Mouse (Mus musculus): Measurements from ENCODE around the gene Prss8. TPM values are rescaled to one million over a fixed set of nuclear protein-coding genes. Genes with fewer than 3 reads are reported as not detected.
A peak's percentile ranks its signal among the peaks of the same experiment; 100 is the strongest.

The Prss8 gene
- 0.12 TPM in 1 of 2 replicates, not detected in the other for total RNA-seq (2012; rRNA removed)
- polyA plus RNA-seq (2012; ENCODE audit: insufficient read depth in 1 of 2, insufficient read length in 2 of 2, low read depth in 1 of 2, low replicate concordance in 2 of 2, missing spikeins in 1 of 2), result under 1 TPM in 1 of 2 experiments, not detected in 1; 0.21 TPM

GRCm38 (mm10) chr7:127929923-127930322 lies at the start of gene Prss8:
Gene Prss8, minus strand, starts transcription at chr7:127930104.
- H3K79me2 ChIP-seq (ENCODE audit: control insufficient read depth, insufficient read depth, low read length, poor library complexity), result no peaks in the 10 kb centered on the region
- no peak for DNase-seq (ENCODE audit: low read depth, low spot score)
- H3K4me3 ChIP-seq (ENCODE audit: control insufficient read depth in 1 of 2, insufficient read depth in 1 of 2, low read depth in 2 of 2, low read length in 2 of 2), result no peak within 1 kb of the TSS
- no peaks in the 10 kb centered on the region for H3K27me3 ChIP-seq (ENCODE audit: control insufficient read depth in 1 of 2, insufficient read depth in 2 of 2, low read length in 2 of 2)
- H3K9ac ChIP-seq (ENCODE audit: control insufficient read depth, low read depth, low read length, poor library complexity, severe bottlenecking), result peak within 1 kb of the TSS; percentile 28; the same call in 1 of the 2 replicates
- H3K27ac ChIP-seq (ENCODE audit: control insufficient read depth, low read depth, low read length), result peak within 1 kb of the TSS; percentile 16; the same call in 1 of the 2 replicates
- peak; percentile 53 for TF ChIP-seq ZNF384 (IDR thresholded peaks at IDR 0.05; ENCODE audit: low read depth, low read length)
- TF ChIP-seq RAD21 (IDR thresholded peaks at IDR 0.05; ENCODE audit: low read depth, low read length), result no peak
- no peak for TF ChIP-seq ELF1 (IDR thresholded peaks at IDR 0.05; ENCODE audit: low read depth, low read length)
- TF ChIP-seq MYB (IDR thresholded peaks at IDR 0.05; ENCODE audit: low read depth, low read length), result no peak
- H3K4me1 ChIP-seq (ENCODE audit: control insufficient read depth in 1 of 2, insufficient read depth in 2 of 2, low read length in 2 of 2), result peaks cover 2 to 21% of the 10 kb centered on the region in 2 experiments; a peak in 3 of 4 replicates
- H3K36me3 ChIP-seq (ENCODE audit: control insufficient read depth in 1 of 2, insufficient read depth in 2 of 2, low read length in 2 of 2), result peaks cover under 1 to 10% of the 10 kb centered on the region in 2 experiments
- H3K9me3 ChIP-seq (replicated peaks; ENCODE audit: insufficient read depth, low read length), result no peaks in the 10 kb centered on the region

GRCm38 (mm10) chr7:127978856-127979255 lies 49.0 kb upstream of the Prss8 start:
- peaks cover 43 to 76% of the 10 kb centered on the region in 2 experiments for H3K36me3 ChIP-seq (ENCODE audit: control insufficient read depth in 1 of 2, insufficient read depth in 2 of 2, low read length in 2 of 2)
- no peaks in the 10 kb centered on the region for H3K9me3 ChIP-seq (replicated peaks; ENCODE audit: insufficient read depth, low read length)
- DNase-seq (ENCODE audit: low read depth, low spot score), result no peak
- no peaks in the 10 kb centered on the region for H3K27me3 ChIP-seq (ENCODE audit: control insufficient read depth in 1 of 2, insufficient read depth in 2 of 2, low read length in 2 of 2)
- H3K9ac ChIP-seq (ENCODE audit: control insufficient read depth, low read depth, low read length, poor library complexity, severe bottlenecking), result no peak overlapping the region
- H3K79me2 ChIP-seq (ENCODE audit: control insufficient read depth, insufficient read depth, low read length, poor library complexity), result peaks cover 6% of the 10 kb centered on the region
- no peak overlapping the region for H3K27ac ChIP-seq (ENCODE audit: control insufficient read depth, low read depth, low read length)
- H3K4me1 ChIP-seq (ENCODE audit: control insufficient read depth in 1 of 2, insufficient read depth in 2 of 2, low read length in 2 of 2), result peaks cover 0 to 2% of the 10 kb centered on the region in 2 experiments; a peak in 1 of 4 replicates
- no peak overlapping the region for H3K4me3 ChIP-seq (ENCODE audit: control insufficient read depth in 1 of 2, insufficient read depth in 1 of 2, low read depth in 2 of 2, low read length in 2 of 2)
- TF ChIP-seq GABPA (IDR thresholded peaks at IDR 0.05; ENCODE audit: low read depth, low read length) (no peak), ZNF384 (IDR thresholded peaks at IDR 0.05; ENCODE audit: low read depth, low read length) (no peak)

- Histone ChIP-seq H3K27ac (ENCODE audit: control insufficient read depth, low read depth, low read length) (no peak overlapping the region), H3K27me3 (ENCODE audit: control insufficient read depth in 1 of 2, insufficient read depth in 2 of 2, low read length in 2 of 2) (no peaks in the 10 kb centered on the region), H3K9me3 (replicated peaks; ENCODE audit: insufficient read depth, low read length) (no peaks in the 10 kb centered on the region), H3K4me1 (ENCODE audit: control insufficient read depth in 1 of 2, insufficient read depth in 2 of 2, low read length in 2 of 2) (peaks cover 2 to 16% of the 10 kb centered on the region in 2 experiments; a peak in 3 of 4 replicates), H3K79me2 (ENCODE audit: control insufficient read depth, insufficient read depth, low read length, poor library complexity) (peaks cover 33% of the 10 kb centered on the region), H3K4me3 (ENCODE audit: control insufficient read depth in 1 of 2, insufficient read depth in 1 of 2, low read depth in 2 of 2, low read length in 2 of 2) (no peak overlapping the region), H3K36me3 (ENCODE audit: control insufficient read depth in 1 of 2, insufficient read depth in 2 of 2, low read length in 2 of 2) (peaks cover 71 to 73% of the 10 kb centered on the region in 2 experiments), H3K9ac (ENCODE audit: control insufficient read depth, low read depth, low read length, poor library complexity, severe bottlenecking) (no peak overlapping the region)
- no peak for TF ChIP-seq BHLHE40 (IDR thresholded peaks at IDR 0.05; ENCODE audit: borderline replicate concordance, low read depth, low read length)
- no peak; a peak in 1 of 4 replicates for TF ChIP-seq POLR2A (IDR thresholded peaks at IDR 0.05; ENCODE audit: control insufficient read depth in 1 of 2, insufficient read depth in 1 of 2, low read depth in 1 of 2, low read length in 2 of 2, poor library complexity in 1 of 2)
- no peak for TF ChIP-seq NELFE (IDR thresholded peaks at IDR 0.05; ENCODE audit: low read depth, low read length)
- no peak for TF ChIP-seq POLR2AphosphoS2 (IDR thresholded peaks at IDR 0.05; ENCODE audit: low read length)
- no peak for TF ChIP-seq ZMIZ1 (IDR thresholded peaks at IDR 0.05; ENCODE audit: low read depth, low read length)
- TF ChIP-seq RAD21 (IDR thresholded peaks at IDR 0.05; ENCODE audit: low read depth, low read length), result no peak
- TF ChIP-seq E2F4 (IDR thresholded peaks at IDR 0.05; ENCODE audit: borderline replicate concordance, low read depth, low read length), result no peak
- no peak for TF ChIP-seq TCF12 (IDR thresholded peaks at IDR 0.05; ENCODE audit: low read depth, low read length)
- TF ChIP-seq JUND (IDR thresholded peaks at IDR 0.05; ENCODE audit: low read depth, low read length), result no peak
- TF ChIP-seq HCFC1 (IDR thresholded peaks at IDR 0.05; ENCODE audit: low read depth, low read length), result no peak
- TF ChIP-seq MYC (IDR thresholded peaks at IDR 0.05; ENCODE audit: low read depth, low read length), result no peak
- TF ChIP-seq CHD1 (IDR thresholded peaks at IDR 0.05; ENCODE audit: low read depth, low read length), result no peak
- DNase-seq (ENCODE audit: low read depth, low spot score), result no peak
Measured at GRCm38 (mm10) chr7:127974413-127974930, 44.6 kb upstream of the Prss8 start.
